Mouse (Mus musculus): ENCODE measurements at regions not wholly inside any gene's neighbourhood (a gene's known extent, or its start where the extent isn't known, plus 50 kb on each side); places are given as distances from the start of the nearest gene placed in this dataset.

- Histone ChIP-seq H3K4me1 (ENCODE audit: insufficient read depth) (no peaks in the 10 kb centered on the region), H3K9ac (no peak overlapping the region), H3K36me3 (ENCODE audit: insufficient read depth) (no peaks in the 10 kb centered on the region), H3K4me2 (no peak overlapping the region), H3K4me3 (ENCODE audit: low read depth, low read length) (no peak overlapping the region), H3K9me3 (ENCODE audit: low read depth, low read length) (no peaks in the 10 kb centered on the region), H3K27me3 (ENCODE audit: insufficient read depth, low read length) (no peaks in the 10 kb centered on the region), H3K27ac (ENCODE audit: low read depth) (no peak overlapping the region)
- ATAC-seq (ENCODE audit: insufficient read depth), result no peak
- no peak for TF ChIP-seq CTCF (IDR thresholded peaks at IDR 0.05; ENCODE audit: low read depth)
- no peak for DNase-seq
- 71% methylated on average over 3 of the region's 3 CpGs for whole genome bisulfite sequencing
Measured at GRCm38 (mm10) chr6:67139012-67139375, 99.0 kb upstream of the Serbp1 start.

GRCm38 (mm10) chr6:67138302-67139011 lies 99.5 kb upstream of the Serbp1 start:
- no peak overlapping the region for H3K4me2 ChIP-seq
- TF ChIP-seq CTCF (IDR thresholded peaks at IDR 0.05; ENCODE audit: low read depth), result no peak
- no peak overlapping the region for H3K9ac ChIP-seq
- no peaks in the 10 kb centered on the region for H3K4me1 ChIP-seq (ENCODE audit: insufficient read depth)
- ATAC-seq (ENCODE audit: insufficient read depth) (peak; percentile 39; the same call in 1 of the 2 replicates), DNase-seq (no peak)
- H3K9me3 ChIP-seq (ENCODE audit: low read depth, low read length), result no peaks in the 10 kb centered on the region
- H3K4me3 ChIP-seq (ENCODE audit: low read depth, low read length), result no peak overlapping the region
- no peak overlapping the region for H3K27ac ChIP-seq (ENCODE audit: low read depth)
- 38% methylated on average over 13 of the region's 13 CpGs for WGBS
- no peaks in the 10 kb centered on the region for H3K36me3 ChIP-seq (ENCODE audit: insufficient read depth)
- no peaks in the 10 kb centered on the region for H3K27me3 ChIP-seq (ENCODE audit: insufficient read depth, low read length)

- WGBS, result 67% methylated on average over 4 of the region's 4 CpGs
- no peak for ATAC-seq (ENCODE audit: insufficient read depth)
Measured at GRCm38 (mm10) chr6:67137482-67137881, 100.2 kb upstream of the Gadd45a start.

GRCm38 (mm10) chr6:67134915-67135314 lies 97.7 kb upstream of the Gadd45a start:
- WGBS, result 29% methylated on average over 1 of the region's 1 CpGs
- H3K9ac ChIP-seq, result no peak overlapping the region
- no peak overlapping the region for H3K4me2 ChIP-seq
- H3K4me3 ChIP-seq (ENCODE audit: low read depth, low read length), result no peak overlapping the region
- ATAC-seq (ENCODE audit: insufficient read depth) (no peak), DNase-seq (peak; percentile 21)
- H3K9me3 ChIP-seq (ENCODE audit: low read depth, low read length), result no peaks in the 10 kb centered on the region
- no peaks in the 10 kb centered on the region for H3K27me3 ChIP-seq (ENCODE audit: insufficient read depth, low read length)
- H3K4me1 ChIP-seq (ENCODE audit: insufficient read depth), result no peaks in the 10 kb centered on the region
- no peaks in the 10 kb centered on the region for H3K36me3 ChIP-seq (ENCODE audit: insufficient read depth)
- TF ChIP-seq CTCF (IDR thresholded peaks at IDR 0.05; ENCODE audit: low read depth), result no peak
- H3K27ac ChIP-seq (ENCODE audit: low read depth), result no peak overlapping the region

More at GRCm38 (mm10) chr6:67137482-67137881, 100.2 kb upstream of the Gadd45a start:
- DNase-seq, result no peak
- Histone ChIP-seq H3K4me3 (ENCODE audit: low read depth, low read length) (no peak overlapping the region), H3K4me1 (ENCODE audit: insufficient read depth) (no peaks in the 10 kb centered on the region), H3K27ac (ENCODE audit: low read depth) (no peak overlapping the region), H3K27me3 (ENCODE audit: insufficient read depth, low read length) (no peaks in the 10 kb centered on the region), H3K4me2 (no peak overlapping the region), H3K36me3 (ENCODE audit: insufficient read depth) (no peaks in the 10 kb centered on the region), H3K9me3 (ENCODE audit: low read depth, low read length) (no peaks in the 10 kb centered on the region), H3K9ac (no peak overlapping the region)
- no peak for TF ChIP-seq CTCF (IDR thresholded peaks at IDR 0.05; ENCODE audit: low read depth)

GRCm38 (mm10) chr6:67130540-67131301 lies 93.5 kb upstream of the Gadd45a start:
- Histone ChIP-seq H3K4me1 (ENCODE audit: insufficient read depth) (peaks cover 8% of the 10 kb centered on the region; the same call in 1 of the 2 replicates), H3K9ac (no peak overlapping the region), H3K4me3 (ENCODE audit: low read depth, low read length) (no peak overlapping the region), H3K36me3 (ENCODE audit: insufficient read depth) (no peaks in the 10 kb centered on the region), H3K27me3 (ENCODE audit: insufficient read depth, low read length) (no peaks in the 10 kb centered on the region), H3K9me3 (ENCODE audit: low read depth, low read length) (no peaks in the 10 kb centered on the region), H3K4me2 (no peak overlapping the region), H3K27ac (ENCODE audit: low read depth) (no peak overlapping the region)
- ATAC-seq (ENCODE audit: insufficient read depth) (no peak), DNase-seq (no peak)
- WGBS, result 73% methylated on average over 11 of the region's 11 CpGs
- no peak for TF ChIP-seq CTCF (IDR thresholded peaks at IDR 0.05; ENCODE audit: low read depth)

- ATAC-seq (ENCODE audit: insufficient read depth) (no peak), DNase-seq (no peak)
- TF ChIP-seq CTCF (IDR thresholded peaks at IDR 0.05; ENCODE audit: low read depth), result no peak
- H3K27ac ChIP-seq (ENCODE audit: low read depth), result no peak overlapping the region
- no peaks in the 10 kb centered on the region for H3K9me3 ChIP-seq (ENCODE audit: low read depth, low read length)
- H3K27me3 ChIP-seq (ENCODE audit: insufficient read depth, low read length), result no peaks in the 10 kb centered on the region
- no peaks in the 10 kb centered on the region for H3K36me3 ChIP-seq (ENCODE audit: insufficient read depth)
- H3K9ac ChIP-seq, result no peak overlapping the region
- H3K4me2 ChIP-seq, result no peak overlapping the region
- H3K4me3 ChIP-seq (ENCODE audit: low read depth, low read length), result no peak overlapping the region
- H3K4me1 ChIP-seq (ENCODE audit: insufficient read depth), result peaks cover 8% of the 10 kb centered on the region; the same call in 1 of the 2 replicates
- WGBS, result 89% methylated on average over 10 of the region's 10 CpGs
Measured at GRCm38 (mm10) chr6:67129626-67130025, 92.4 kb upstream of the Gadd45a start.

Measured in lung, embryonic 14.5 days (tissue).